Mouse (Mus musculus) forelimb bud, embryonic 11.5 days (tissue): Measurements from ENCODE around the gene Dusp13.

Source experiments
- DNase-seq: peaks from one replicate; pipeline ENCODE4 v3.0.0-alpha.2; 2012; ENCODE audit warnings: low read depth, low spot score

Dusp13 gene

DNA sequence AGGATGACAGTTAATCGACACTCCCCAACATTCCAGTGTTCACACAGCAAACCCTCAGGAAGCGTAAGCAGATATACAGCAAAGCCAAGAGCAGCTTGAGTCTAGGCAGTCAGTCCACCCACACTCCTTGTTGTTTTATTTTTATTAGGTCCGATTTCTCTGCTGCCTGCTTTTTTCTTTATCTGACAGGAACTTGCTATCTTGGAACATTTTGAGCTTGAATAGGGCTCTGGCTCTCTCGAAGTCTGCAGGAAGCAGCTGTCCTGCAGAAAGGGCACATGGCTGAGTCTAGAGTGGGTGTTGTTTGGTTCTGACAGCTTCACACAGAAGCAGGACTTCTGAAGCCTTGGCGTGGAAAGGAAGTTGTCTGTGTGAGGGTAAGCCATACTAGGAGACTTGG, 47.7 kb downstream of the Dusp13 start:
- DNase-seq, result no peak

DNA sequence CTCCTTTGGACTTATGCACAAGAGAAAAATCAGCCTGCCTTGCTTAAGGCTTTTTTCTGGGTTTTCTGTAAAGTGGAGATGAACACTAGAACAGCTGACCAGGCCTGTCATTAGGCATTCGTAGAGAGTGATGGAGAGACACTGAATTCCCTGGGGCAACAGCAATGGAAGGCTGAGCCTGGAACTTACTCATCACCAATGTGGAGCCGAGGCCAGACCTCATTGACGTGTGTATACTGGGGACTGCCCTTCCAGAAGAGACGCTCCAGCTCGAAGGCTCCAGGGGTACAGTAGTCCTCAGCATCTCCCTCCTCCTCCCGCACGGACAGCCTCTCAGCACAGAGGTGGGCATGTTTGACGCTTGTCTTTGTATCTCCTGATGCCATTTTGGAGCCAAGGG, 48.3 kb downstream of the Dusp13 start:
- DNase-seq, result no peak

DNA sequence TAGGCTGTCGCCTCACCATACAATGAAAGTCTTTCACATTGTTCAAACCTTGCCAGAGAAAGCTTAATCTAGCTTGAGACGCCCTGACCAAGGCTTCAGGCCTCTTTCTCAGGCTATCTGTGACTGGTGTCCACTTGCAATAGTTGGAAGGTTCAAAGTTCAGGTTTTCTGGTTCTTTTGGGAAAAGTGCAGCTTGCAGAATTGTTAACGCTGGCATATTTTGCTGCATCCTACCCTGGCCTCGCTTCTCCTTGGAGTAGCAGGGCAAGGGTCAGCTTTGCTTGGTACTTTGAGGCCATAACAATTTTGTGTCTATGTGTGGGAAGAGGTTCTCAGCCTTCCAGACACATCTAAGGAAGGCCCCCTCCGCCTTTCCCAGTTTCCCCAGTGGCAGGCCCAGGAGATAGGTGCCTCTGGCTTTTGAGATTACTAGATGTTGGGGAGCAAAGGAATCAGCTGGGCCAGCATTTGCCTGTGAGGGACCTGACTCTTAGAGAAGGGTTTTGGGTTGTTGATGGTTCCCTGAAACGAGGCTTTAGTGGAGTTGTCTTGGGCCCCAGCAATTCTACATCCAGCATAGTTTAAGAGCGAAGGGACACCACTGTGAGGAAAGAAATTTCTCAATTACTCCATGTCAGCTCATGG, 54.7 kb downstream of the Dusp13 start:
- DNase-seq, result no peak

DNA sequence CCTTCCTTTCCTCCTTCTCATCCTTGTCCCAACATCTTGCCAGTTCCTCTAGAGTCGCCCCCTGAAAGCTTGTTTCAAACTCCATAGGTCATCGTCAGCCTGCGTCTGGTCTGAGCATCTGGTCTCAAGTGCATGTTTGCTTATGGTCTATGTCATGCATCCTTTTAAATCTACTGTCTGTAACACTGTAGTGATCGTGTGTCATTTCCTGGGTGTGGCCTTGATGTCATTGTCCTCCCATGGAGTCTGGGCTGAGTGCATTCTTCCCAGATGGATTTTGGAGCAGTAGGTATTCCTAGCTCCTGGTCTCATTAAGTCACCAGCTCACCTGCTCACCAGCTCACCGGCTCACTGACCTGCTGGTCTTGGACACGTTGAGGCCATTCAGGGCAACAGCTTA, 56.0 kb downstream of the Dusp13 start:
- DNase-seq, result no peak

DNA sequence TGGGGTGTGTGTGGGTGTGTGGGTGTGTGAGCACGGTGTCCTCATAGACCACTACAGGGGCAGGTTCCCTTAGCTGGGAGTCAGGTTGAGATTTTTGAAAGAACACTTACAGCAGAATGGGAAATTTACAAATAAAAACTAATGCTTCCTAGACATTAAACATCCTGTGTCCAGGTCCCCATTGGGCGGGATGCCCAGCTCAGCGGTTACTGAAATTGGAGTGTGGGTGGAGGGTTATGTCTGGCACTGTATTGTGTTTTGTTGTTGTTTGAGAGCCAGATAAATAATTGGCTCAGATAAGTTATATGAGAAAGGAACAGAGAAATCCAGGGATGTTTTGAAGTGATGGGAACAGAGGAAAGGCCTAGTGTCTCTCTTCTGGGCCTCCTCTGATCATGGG, 59.9 kb downstream of the Dusp13 start:
- DNase-seq, result no peak

DNA sequence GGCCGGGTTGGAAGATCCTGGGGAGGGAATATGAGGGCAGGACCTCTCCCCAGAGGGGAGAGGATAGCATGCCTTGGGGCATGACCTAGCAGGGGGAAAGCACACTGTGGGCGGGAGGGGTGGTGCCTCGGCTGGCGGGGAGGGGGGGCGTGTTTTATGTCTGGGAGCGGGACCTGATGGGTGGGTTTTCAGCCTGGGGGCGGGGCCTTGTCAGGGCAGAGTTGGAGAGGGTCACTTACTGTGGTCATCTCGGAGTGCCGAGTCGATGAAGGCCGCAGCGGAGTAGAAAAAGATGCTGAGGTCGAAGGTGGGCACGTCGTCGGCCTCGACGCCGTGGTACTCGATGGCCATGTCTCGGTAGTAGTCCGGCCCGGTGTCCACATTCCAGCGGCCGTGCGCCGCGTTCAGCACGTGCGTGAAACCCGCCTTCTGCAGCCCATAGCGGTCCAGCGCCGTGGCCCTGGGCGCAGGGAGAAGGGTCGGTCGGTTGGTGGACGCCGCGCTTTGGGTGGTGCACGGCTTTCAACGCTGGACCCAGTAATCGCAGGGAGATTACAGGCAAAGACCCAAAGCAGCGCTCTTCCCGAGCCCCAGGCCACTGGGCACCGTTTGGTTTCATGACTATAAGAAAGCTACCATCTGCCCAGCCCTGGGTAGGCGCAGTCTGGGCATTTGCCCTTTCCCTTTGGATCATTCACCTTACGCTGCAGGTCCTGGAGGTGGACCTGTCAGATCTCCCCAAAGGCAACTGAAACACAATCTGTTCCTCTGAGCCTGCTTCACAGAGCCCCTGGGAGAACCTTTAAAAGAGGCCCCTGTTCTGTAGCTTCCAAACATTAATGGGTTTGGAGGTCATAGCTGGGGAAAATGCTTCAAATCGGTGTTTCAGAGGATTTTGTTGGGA, 64.4 kb downstream of the Dusp13 start:
- no peak for DNase-seq

DNA sequence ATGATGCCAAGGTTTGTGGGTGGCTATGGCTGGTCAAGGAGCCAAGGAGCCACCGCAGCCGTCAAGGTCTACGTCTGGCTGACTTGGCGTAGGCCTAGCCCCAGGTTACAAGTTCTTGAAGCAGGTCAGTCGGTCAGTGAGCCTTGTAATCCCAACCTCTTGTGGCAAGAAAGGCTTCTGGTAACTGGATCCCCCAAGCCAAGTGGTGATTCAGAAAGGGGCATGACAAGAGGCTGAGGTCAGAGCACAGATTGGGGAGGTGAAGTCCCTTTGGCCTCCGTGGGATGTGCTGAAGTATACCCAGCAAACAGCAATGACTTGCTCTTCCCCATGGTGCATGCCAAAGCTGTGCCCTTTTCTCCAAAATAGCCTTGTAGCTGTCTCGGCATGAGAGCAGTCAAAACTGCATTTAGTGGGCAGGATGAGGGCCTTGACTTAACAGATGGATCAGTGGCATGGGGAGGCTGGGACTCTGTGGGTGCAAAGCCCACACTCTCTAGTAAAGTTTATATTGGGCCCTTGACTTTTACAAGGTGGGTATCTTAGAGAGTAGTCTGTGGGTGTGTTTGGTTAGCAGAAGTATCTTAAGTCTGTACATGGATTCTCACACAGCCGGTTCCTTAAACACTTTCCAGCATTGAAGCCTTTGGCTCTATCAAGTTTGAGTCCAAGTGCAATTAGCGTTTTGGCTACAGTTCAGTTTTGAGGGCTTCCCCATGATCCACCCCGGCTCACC, 65.4 kb downstream of the Dusp13 start:
- DNase-seq, result no peak

DNA sequence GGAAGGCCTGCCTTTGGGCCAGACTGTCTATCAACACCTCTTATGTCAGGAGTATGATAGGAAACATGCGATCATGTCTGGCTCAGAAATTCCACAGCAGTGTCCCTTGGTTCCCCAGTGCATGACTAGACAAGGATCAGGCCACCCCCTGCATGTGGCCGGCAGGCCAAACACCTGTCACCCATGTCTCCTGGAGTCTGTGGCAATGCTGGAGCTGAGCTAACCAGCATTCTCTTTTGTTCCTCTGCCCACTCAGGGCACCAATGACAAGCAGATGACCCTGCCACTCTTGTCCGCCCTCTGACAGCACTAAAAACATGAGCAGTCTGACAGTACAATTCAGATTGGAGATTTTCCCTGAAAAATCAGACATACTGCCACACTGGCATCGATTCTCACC, 67.1 kb downstream of the Dusp13 start:
- no peak for DNase-seq
